Mouse (Mus musculus) c-Kit-positive CD71-positive TER-119-negative erythroid progenitor cells, embryonic 14.5 days (primary cell): ENCODE data around the gene Clp1.
"Not testable (repeated sequence)": the region's sequence is repeated elsewhere in the genome, so short reads cannot be mapped to it uniquely, and the experiment has no call there.

Experiments used
- DNase-seq: peaks from one replicate; pipeline ENCODE4 v3.0.0-alpha.2; 2013; ENCODE audit warnings: low read depth

The Clp1 gene

GRCm38 (mm10) chr2:84738271-84738911 lies 11.2 kb upstream of the Clp1 start:
- DNase-seq = no peak

GRCm38 (mm10) chr2:84737451-84737925 lies 10.3 kb upstream of the Clp1 start:
- DNase-seq = no peak

GRCm38 (mm10) chr2:84736312-84737161 lies 9.4 kb upstream of the Clp1 start:
- no peak for DNase-seq

GRCm38 (mm10) chr2:84735346-84735920 lies 8.3 kb upstream of the Clp1 start:
- DNase-seq = peak; percentile 87

GRCm38 (mm10) chr2:84734919-84735318 lies 7.8 kb upstream of the Clp1 start:
- DNase-seq = no peak

GRCm38 (mm10) chr2:84734351-84734864 lies 7.3 kb upstream of the Clp1 start:
- DNase-seq = no peak

- no peak for DNase-seq
These were observed 6.6 kb upstream of the Clp1 start, which contains the start of gene Ypel4 for GRCm38 (mm10) chr2:84733579-84734300. Gene Ypel4, plus strand, starts transcription at chr2:84734058.

GRCm38 (mm10) chr2:84732394-84732793 lies 5.2 kb upstream of the Clp1 start:
- DNase-seq = no peak

GRCm38 (mm10) chr2:84731206-84731605 lies 4.1 kb upstream of the Clp1 start:
- DNase-seq = no peak

GRCm38 (mm10) chr2:84728191-84728590 lies 1.0 kb upstream of the Clp1 start:
- DNase-seq = not testable (repeated sequence)

GRCm38 (mm10) chr2:84726716-84727115 lies 434 bp downstream of the Clp1 start:
- no peak for DNase-seq

GRCm38 (mm10) chr2:84725770-84726169 lies 1.4 kb downstream of the Clp1 start:
- no peak for DNase-seq

- DNase-seq = no peak
These were observed 3.3 kb downstream of the Clp1 start for GRCm38 (mm10) chr2:84723856-84724255.

- no peak for DNase-seq
These were observed 6.0 kb downstream of the Clp1 start for GRCm38 (mm10) chr2:84721182-84721581.

GRCm38 (mm10) chr2:84720718-84721117 lies 6.4 kb downstream of the Clp1 start:
- no peak for DNase-seq

GRCm38 (mm10) chr2:84717357-84717756 lies 9.8 kb downstream of the Clp1 start:
- no peak for DNase-seq

- DNase-seq = no peak
These were observed 10.5 kb downstream of the Clp1 start for GRCm38 (mm10) chr2:84716423-84717355.

GRCm38 (mm10) chr2:84715562-84716361 lies 11.4 kb downstream of the Clp1 start:
- DNase-seq = peak; percentile 90

GRCm38 (mm10) chr2:84714811-84715561 lies 12.2 kb downstream of the Clp1 start, which contains the start of gene Zdhhc5:
Gene Zdhhc5, minus strand, starts transcription at chr2:84715180.
- peak; percentile 96 for DNase-seq
